Mouse (Mus musculus): ENCODE measurements at regions not wholly inside any gene's neighbourhood (a gene's known extent, or its start where the extent isn't known, plus 50 kb on each side); places are given as distances from the start of the nearest gene placed in this dataset.

- H3K9me3 ChIP-seq (ENCODE audit: control insufficient read depth, low read length) = no peaks in the 10 kb centered on the region
- H3K27ac ChIP-seq (replicated peaks; ENCODE audit: low read depth, low read length) = no peak overlapping the region
- H3K27me3 ChIP-seq (replicated peaks; ENCODE audit: control insufficient read depth, insufficient read depth, low read length) = no peaks in the 10 kb centered on the region
- no peaks in the 10 kb centered on the region for H3K36me3 ChIP-seq (ENCODE audit: control insufficient read depth, insufficient read depth, low read length)
- no peak overlapping the region for H3K4me2 ChIP-seq (ENCODE audit: low read depth, low read length)
- no peak overlapping the region for H3K9ac ChIP-seq (ENCODE audit: low read depth, low read length)
- no peak overlapping the region for H3K4me3 ChIP-seq (ENCODE audit: low read depth, low read length)
- WGBS = 51% methylated on average over 5 of the region's 5 CpGs
- H3K4me1 ChIP-seq (ENCODE audit: control insufficient read depth, insufficient read depth, low read length) = no peaks in the 10 kb centered on the region
- ATAC-seq (ENCODE audit: low read depth) = no peak
- no peak for DNase-seq (ENCODE audit: low spot score)
Measured at GRCm38 (mm10) chr4:89038906-89039305, 98.0 kb upstream of the Mtap start.

- H3K4me3 ChIP-seq (ENCODE audit: low read depth, low read length) = no peak overlapping the region
- no peak overlapping the region for H3K27ac ChIP-seq (replicated peaks; ENCODE audit: low read depth, low read length)
- no peak for ATAC-seq (ENCODE audit: low read depth)
- no peaks in the 10 kb centered on the region for H3K9me3 ChIP-seq (ENCODE audit: control insufficient read depth, low read length)
- H3K4me1 ChIP-seq (ENCODE audit: control insufficient read depth, insufficient read depth, low read length) = no peaks in the 10 kb centered on the region
- H3K36me3 ChIP-seq (ENCODE audit: control insufficient read depth, insufficient read depth, low read length) = no peaks in the 10 kb centered on the region
- no peak for DNase-seq (ENCODE audit: low spot score)
- no peak overlapping the region for H3K9ac ChIP-seq (ENCODE audit: low read depth, low read length)
- WGBS = 24% methylated on average over 4 of the region's 4 CpGs
- no peak overlapping the region for H3K4me2 ChIP-seq (ENCODE audit: low read depth, low read length)
- no peaks in the 10 kb centered on the region for H3K27me3 ChIP-seq (replicated peaks; ENCODE audit: control insufficient read depth, insufficient read depth, low read length)
Measured at GRCm38 (mm10) chr4:89038135-89038534, 98.8 kb upstream of the Mtap start.

GRCm38 (mm10) chr4:89034822-89035221, 102.1 kb upstream of the Mtap start:
- no peaks in the 10 kb centered on the region for H3K36me3 ChIP-seq (ENCODE audit: control insufficient read depth, insufficient read depth, low read length)
- WGBS = 76% methylated on average over 2 of the region's 2 CpGs
- H3K4me3 ChIP-seq (ENCODE audit: low read depth, low read length) = no peak overlapping the region
- no peak overlapping the region for H3K4me2 ChIP-seq (ENCODE audit: low read depth, low read length)
- ATAC-seq (ENCODE audit: low read depth) = no peak
- H3K9me3 ChIP-seq (ENCODE audit: control insufficient read depth, low read length) = no peaks in the 10 kb centered on the region
- H3K9ac ChIP-seq (ENCODE audit: low read depth, low read length) = no peak overlapping the region
- no peak for DNase-seq (ENCODE audit: low spot score)
- H3K27ac ChIP-seq (replicated peaks; ENCODE audit: low read depth, low read length) = no peak overlapping the region
- H3K4me1 ChIP-seq (ENCODE audit: control insufficient read depth, insufficient read depth, low read length) = no peaks in the 10 kb centered on the region
- no peaks in the 10 kb centered on the region for H3K27me3 ChIP-seq (replicated peaks; ENCODE audit: control insufficient read depth, insufficient read depth, low read length)

- ATAC-seq (ENCODE audit: low read depth) (no peak), DNase-seq (ENCODE audit: low spot score) (no peak)
- Histone ChIP-seq H3K4me3 (ENCODE audit: low read depth, low read length) (no peak overlapping the region), H3K4me1 (ENCODE audit: control insufficient read depth, insufficient read depth, low read length) (no peaks in the 10 kb centered on the region), H3K27ac (replicated peaks; ENCODE audit: low read depth, low read length) (no peak overlapping the region), H3K27me3 (replicated peaks; ENCODE audit: control insufficient read depth, insufficient read depth, low read length) (no peaks in the 10 kb centered on the region), H3K9me3 (ENCODE audit: control insufficient read depth, low read length) (no peaks in the 10 kb centered on the region), H3K4me2 (ENCODE audit: low read depth, low read length) (no peak overlapping the region), H3K9ac (ENCODE audit: low read depth, low read length) (no peak overlapping the region), H3K36me3 (ENCODE audit: control insufficient read depth, insufficient read depth, low read length) (no peaks in the 10 kb centered on the region)
- 54% methylated on average over 3 of the region's 3 CpGs for WGBS
Measured at GRCm38 (mm10) chr4:89034299-89034698, 102.6 kb upstream of the Mtap start.

- H3K36me3 ChIP-seq (ENCODE audit: control insufficient read depth, insufficient read depth, low read length) = no peaks in the 10 kb centered on the region
- DNase-seq (ENCODE audit: low spot score) = peak; percentile 22
- no peaks in the 10 kb centered on the region for H3K27me3 ChIP-seq (replicated peaks; ENCODE audit: control insufficient read depth, insufficient read depth, low read length)
- no peak for ATAC-seq (ENCODE audit: low read depth)
- H3K4me2 ChIP-seq (ENCODE audit: low read depth, low read length) = no peak overlapping the region
- H3K9ac ChIP-seq (ENCODE audit: low read depth, low read length) = no peak overlapping the region
- H3K27ac ChIP-seq (replicated peaks; ENCODE audit: low read depth, low read length) = no peak overlapping the region
- WGBS = 27% methylated on average over 2 of the region's 2 CpGs
- no peak overlapping the region for H3K4me3 ChIP-seq (ENCODE audit: low read depth, low read length)
- no peaks in the 10 kb centered on the region for H3K9me3 ChIP-seq (ENCODE audit: control insufficient read depth, low read length)
- H3K4me1 ChIP-seq (ENCODE audit: control insufficient read depth, insufficient read depth, low read length) = no peaks in the 10 kb centered on the region
Measured at GRCm38 (mm10) chr4:89012681-89013353, 124.1 kb upstream of the Mtap start.

- 75% methylated on average over 5 of the region's 5 CpGs for whole genome bisulfite sequencing
- Histone ChIP-seq H3K4me1 (ENCODE audit: control insufficient read depth, insufficient read depth, low read length) (no peaks in the 10 kb centered on the region), H3K27ac (replicated peaks; ENCODE audit: low read depth, low read length) (no peak overlapping the region), H3K4me2 (ENCODE audit: low read depth, low read length) (no peak overlapping the region), H3K27me3 (replicated peaks; ENCODE audit: control insufficient read depth, insufficient read depth, low read length) (no peaks in the 10 kb centered on the region), H3K4me3 (ENCODE audit: low read depth, low read length) (no peak overlapping the region), H3K9me3 (ENCODE audit: control insufficient read depth, low read length) (no peaks in the 10 kb centered on the region), H3K36me3 (ENCODE audit: control insufficient read depth, insufficient read depth, low read length) (no peaks in the 10 kb centered on the region), H3K9ac (ENCODE audit: low read depth, low read length) (no peak overlapping the region)
- ATAC-seq (ENCODE audit: low read depth) (no peak), DNase-seq (ENCODE audit: low spot score) (no peak)
Measured at GRCm38 (mm10) chr4:89008561-89008960, 128.4 kb upstream of the Mtap start.

GRCm38 (mm10) chr4:89001470-89001869, 121.5 kb upstream of the Ifne start:
- no peak overlapping the region for H3K9ac ChIP-seq (ENCODE audit: low read depth, low read length)
- no peaks in the 10 kb centered on the region for H3K36me3 ChIP-seq (ENCODE audit: control insufficient read depth, insufficient read depth, low read length)
- no peak overlapping the region for H3K27ac ChIP-seq (replicated peaks; ENCODE audit: low read depth, low read length)
- ATAC-seq (ENCODE audit: low read depth) = no peak
- H3K27me3 ChIP-seq (replicated peaks; ENCODE audit: control insufficient read depth, insufficient read depth, low read length) = no peaks in the 10 kb centered on the region
- H3K4me1 ChIP-seq (ENCODE audit: control insufficient read depth, insufficient read depth, low read length) = no peaks in the 10 kb centered on the region
- H3K9me3 ChIP-seq (ENCODE audit: control insufficient read depth, low read length) = no peaks in the 10 kb centered on the region
- no peak for DNase-seq (ENCODE audit: low spot score)
- WGBS = 81% methylated on average over 4 of the region's 4 CpGs
- no peak overlapping the region for H3K4me2 ChIP-seq (ENCODE audit: low read depth, low read length)
- H3K4me3 ChIP-seq (ENCODE audit: low read depth, low read length) = no peak overlapping the region

- DNase-seq (ENCODE audit: low spot score) (no peak), ATAC-seq (ENCODE audit: low read depth) (no peak)
- H3K4me1 ChIP-seq (ENCODE audit: control insufficient read depth, insufficient read depth, low read length) = no peaks in the 10 kb centered on the region
- no peak overlapping the region for H3K27ac ChIP-seq (replicated peaks; ENCODE audit: low read depth, low read length)
- no peaks in the 10 kb centered on the region for H3K27me3 ChIP-seq (replicated peaks; ENCODE audit: control insufficient read depth, insufficient read depth, low read length)
- WGBS = 73% methylated on average over 4 of the region's 4 CpGs
- no peak overlapping the region for H3K4me2 ChIP-seq (ENCODE audit: low read depth, low read length)
- H3K9me3 ChIP-seq (ENCODE audit: control insufficient read depth, low read length) = no peaks in the 10 kb centered on the region
- H3K4me3 ChIP-seq (ENCODE audit: low read depth, low read length) = no peak overlapping the region
- H3K9ac ChIP-seq (ENCODE audit: low read depth, low read length) = no peak overlapping the region
- H3K36me3 ChIP-seq (ENCODE audit: control insufficient read depth, insufficient read depth, low read length) = no peaks in the 10 kb centered on the region
Measured at GRCm38 (mm10) chr4:89000855-89001254, 120.9 kb upstream of the Ifne start.

- DNase-seq (ENCODE audit: low spot score) (no peak), ATAC-seq (ENCODE audit: low read depth) (no peak)
- Histone ChIP-seq H3K4me3 (ENCODE audit: low read depth, low read length) (no peak overlapping the region), H3K9ac (ENCODE audit: low read depth, low read length) (no peak overlapping the region), H3K4me2 (ENCODE audit: low read depth, low read length) (no peak overlapping the region), H3K27ac (replicated peaks; ENCODE audit: low read depth, low read length) (no peak overlapping the region), H3K4me1 (ENCODE audit: control insufficient read depth, insufficient read depth, low read length) (no peaks in the 10 kb centered on the region), H3K9me3 (ENCODE audit: control insufficient read depth, low read length) (no peaks in the 10 kb centered on the region), H3K36me3 (ENCODE audit: control insufficient read depth, insufficient read depth, low read length) (no peaks in the 10 kb centered on the region), H3K27me3 (replicated peaks; ENCODE audit: control insufficient read depth, insufficient read depth, low read length) (no peaks in the 10 kb centered on the region)
- 72% methylated on average over 6 of the region's 6 CpGs for WGBS
Measured at GRCm38 (mm10) chr4:89000200-89000599, 120.2 kb upstream of the Ifne start.

Data from embryonic facial prominence, embryonic 14.5 days (tissue).